ENCODE assay signal across 18 mouse cellular contexts in genomic region chr8:128435749-128436148, GRCm38 (mm10).
DNase-seq lines count a peak whose midpoint lies in the region; ATAC-seq and TF ChIP-seq lines count a peak whose summit lies in the region.
"Had no signal": no experiment of that assay in that cellular context is flagged by ENCODE, and none has a peak within 500 bp of the region (broad histone marks: within the 10 kb centered on the region; RNA-seq: fewer than 3 reads in every experiment).

No protein-coding gene starts in this region.

- no peak for ATAC-seq in heart, embryonic 13.5 days (ENCODE audit: extremely low read depth, insufficient number of reproducible peaks, low FRiP score, low TSS enrichment)
- ATAC-seq in granulocyte monocyte progenitor cell, adult 5-6 weeks (replicated peaks; ENCODE audit: poor library complexity, severe bottlenecking), result peak; percentile 43; the same call in 1 of the 2 replicates
- ATAC-seq: forebrain, embryonic 15.5 days; intestine, embryonic 16.5 days had no signal

- H3K9ac ChIP-seq in heart, embryonic 13.5 days, result no peak overlapping the region
- H3K9ac ChIP-seq: embryonic facial prominence, embryonic 12.5 days; forebrain, embryonic 15.5 days; hindbrain, embryonic 15.5 days had no signal

- no peak for DNase-seq in heart, postnatal 4 days
- no peak for DNase-seq in layer of hippocampus, adult 2 months (ENCODE audit: low spot score in 2 of 2)
- no peak for DNase-seq in layer of hippocampus, postnatal 36 days
- DNase-seq in cerebellum, adult 9-11 months, result no peak
- no peak for DNase-seq in midbrain, embryonic 10.5 days (ENCODE audit: low spot score)
- DNase-seq: adrenal gland, adult 2 months; adrenal gland, postnatal 25 days; cerebellum, adult 11 months; cerebellum, adult 8-10 months; cerebellum, postnatal 25 days; gastrocnemius, postnatal 25 days; kidney, adult 2 months had no signal

- peaks cover 20% of the 10 kb centered on the region for H3K4me1 ChIP-seq in heart, embryonic 13.5 days
- peaks cover 3% of the 10 kb centered on the region; the same call in 1 of the 2 replicates for H3K4me1 ChIP-seq in midbrain, embryonic 10.5 days

- TF ChIP-seq CTCF in layer of hippocampus, adult 2 months (conservative IDR thresholded peaks at IDR 0.05), result no peak

- no peaks in the 10 kb centered on the region for H3K27me3 ChIP-seq in heart, embryonic 13.5 days (replicated peaks)
- no peaks in the 10 kb centered on the region for H3K27me3 ChIP-seq in midbrain, embryonic 10.5 days (ENCODE audit: low read depth, poor library complexity, severe bottlenecking)
- H3K27me3 ChIP-seq: embryonic facial prominence, embryonic 12.5 days; forebrain, embryonic 15.5 days; hindbrain, embryonic 15.5 days had no signal

- WGBS in heart, embryonic 13.5 days, result 56% methylated on average over 4 of the region's 4 CpGs
- WGBS in midbrain, embryonic 10.5 days, result 89% methylated on average over 4 of the region's 4 CpGs

- H3K36me3 ChIP-seq in heart, embryonic 13.5 days, result peaks cover 97% of the 10 kb centered on the region
- peaks cover 4% of the 10 kb centered on the region; the same call in 1 of the 2 replicates for H3K36me3 ChIP-seq in midbrain, embryonic 10.5 days

- H3K9me3 ChIP-seq in heart, embryonic 13.5 days, result no peaks in the 10 kb centered on the region
- no peaks in the 10 kb centered on the region for H3K9me3 ChIP-seq in midbrain, embryonic 10.5 days (replicated peaks)
- H3K9me3 ChIP-seq: embryonic facial prominence, embryonic 12.5 days; forebrain, embryonic 15.5 days; hindbrain, embryonic 15.5 days had no signal

- no peak overlapping the region for H3K4me2 ChIP-seq in heart, embryonic 13.5 days
- H3K4me2 ChIP-seq: embryonic facial prominence, embryonic 12.5 days; forebrain, embryonic 15.5 days; hindbrain, embryonic 15.5 days had no signal

- H3K4me3 ChIP-seq in heart, embryonic 13.5 days, result no peak overlapping the region
- H3K4me3 ChIP-seq in layer of hippocampus, adult 2 months, result no peak overlapping the region
- no peak overlapping the region for H3K4me3 ChIP-seq in midbrain, embryonic 10.5 days
- H3K4me3 ChIP-seq: embryonic facial prominence, embryonic 12.5 days; forebrain, embryonic 15.5 days; hindbrain, embryonic 15.5 days had no signal

- H3K27ac ChIP-seq in heart, embryonic 13.5 days (replicated peaks), result peak overlapping the region; percentile 46; the same call in 1 of the 2 replicates
- H3K27ac ChIP-seq in layer of hippocampus, adult 2 months, result peak overlapping the region; percentile 85
- no peak overlapping the region for H3K27ac ChIP-seq in midbrain, embryonic 10.5 days (replicated peaks)
- H3K27ac ChIP-seq: embryonic facial prominence, embryonic 12.5 days; forebrain, embryonic 15.5 days; hindbrain, embryonic 15.5 days had no signal
